Mouse (Mus musculus): ENCODE results near the gene Ccsap.
"Not testable (repeated sequence)": the region's sequence is repeated elsewhere in the genome, so short reads cannot be mapped to it uniquely, and the experiment has no call there.

Ccsap gene

DNA sequence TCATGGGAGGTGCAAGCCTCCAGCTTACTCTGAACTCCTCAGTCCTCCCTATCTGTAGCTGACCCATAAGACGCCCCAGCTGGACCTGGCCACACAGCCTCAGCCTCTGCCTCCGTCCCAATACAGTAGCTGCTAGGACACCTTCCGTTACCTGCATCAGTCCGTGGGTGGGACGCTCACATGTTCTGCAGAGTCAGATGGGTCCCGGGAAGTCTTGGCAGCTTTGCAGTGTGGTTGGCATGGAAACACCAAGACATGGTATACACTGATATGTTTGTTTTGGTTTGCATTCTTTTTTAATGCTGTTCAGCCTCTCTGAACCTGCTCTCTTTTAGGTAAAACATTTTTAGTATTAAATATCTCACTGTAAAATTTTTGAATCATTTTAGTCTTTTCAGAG lies 23.7 kb downstream of the Ccsap start:
- no peak for DNase-seq (ENCODE audit: low spot score in 2 of 2)

DNA sequence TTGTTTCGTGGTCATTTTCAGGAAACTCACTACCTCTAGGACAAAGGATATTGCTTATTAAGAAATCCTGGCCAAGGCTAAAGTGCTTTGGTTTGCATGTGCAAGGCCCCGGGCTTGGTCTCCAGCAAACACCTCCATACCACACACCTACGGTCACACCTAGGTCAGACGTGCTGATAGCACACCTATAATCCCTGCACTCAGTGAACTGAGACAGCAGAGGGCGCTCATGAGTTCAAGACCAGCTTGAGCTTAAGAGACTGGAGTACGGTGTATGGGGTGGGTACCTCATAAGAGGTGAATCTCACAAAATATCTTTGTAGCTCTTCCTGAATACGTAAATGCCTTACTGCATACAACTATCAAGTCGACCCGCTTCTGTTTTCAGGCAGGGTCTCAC lies 24.6 kb downstream of the Ccsap start:
- peak in 1 of 2 experiments; percentile 49 for DNase-seq (ENCODE audit: low spot score in 2 of 2)

DNA sequence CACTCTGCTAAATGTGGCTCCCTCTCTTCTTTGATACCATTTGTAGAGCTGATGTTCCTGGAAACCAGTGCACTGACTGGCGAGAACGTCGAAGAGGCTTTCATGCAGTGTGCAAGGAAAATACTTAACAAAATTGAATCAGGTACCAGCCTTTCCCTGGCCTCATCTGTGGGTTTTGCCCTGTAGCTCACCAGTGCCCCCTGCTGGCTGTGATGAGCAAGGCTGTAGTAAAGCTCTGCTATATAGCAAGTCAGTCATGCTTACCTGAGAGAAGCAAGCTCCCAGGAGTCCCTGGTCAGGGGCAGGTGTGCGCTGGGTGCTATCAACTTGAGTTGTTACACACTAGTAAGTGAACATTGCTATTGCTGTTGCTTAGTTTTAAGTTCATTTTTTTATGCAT lies 27.3 kb downstream of the Ccsap start:
- DNase-seq (ENCODE audit: low spot score in 2 of 2), result no peak

DNA sequence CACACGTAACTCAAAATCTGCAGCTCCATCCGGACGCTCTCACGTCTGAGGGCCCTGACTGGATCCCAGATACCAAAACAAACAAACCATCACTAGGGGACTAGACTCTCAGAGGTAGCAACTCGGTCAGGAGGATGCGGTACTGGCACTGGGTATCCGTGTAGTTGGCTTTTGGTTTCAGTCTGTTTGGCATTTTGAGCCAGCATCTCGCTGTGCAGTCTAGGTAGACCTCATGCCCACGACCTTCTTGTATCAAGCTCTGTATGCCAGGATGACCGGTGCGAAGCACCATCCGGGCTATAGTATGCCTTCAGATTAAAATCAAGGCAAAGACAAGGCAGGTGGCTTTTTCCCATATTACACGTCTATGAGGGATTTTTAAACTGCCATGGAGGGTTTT lies 32.5 kb downstream of the Ccsap start:
- no peak for DNase-seq (ENCODE audit: low spot score in 2 of 2)

DNA sequence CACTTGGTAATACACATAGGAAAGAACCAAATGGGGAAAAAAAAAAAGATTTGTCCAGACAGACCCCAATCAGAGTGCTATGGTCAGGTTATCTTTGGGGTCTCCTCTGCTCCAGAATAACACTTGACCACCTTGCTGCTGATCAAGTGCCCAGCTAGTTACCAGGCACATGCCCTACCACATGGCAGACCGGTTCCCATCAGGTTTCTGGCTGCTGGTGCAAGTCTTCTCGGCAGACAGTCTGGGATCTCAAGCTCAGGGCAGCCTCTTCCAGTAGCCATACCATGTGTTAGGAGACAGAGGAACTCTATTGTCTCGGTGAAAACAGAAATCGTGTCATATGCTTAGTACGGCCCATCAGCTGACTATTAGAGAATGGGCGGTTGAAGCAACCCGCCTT lies 33.3 kb downstream of the Ccsap start:
- no peak for DNase-seq (ENCODE audit: low spot score in 2 of 2)

DNA sequence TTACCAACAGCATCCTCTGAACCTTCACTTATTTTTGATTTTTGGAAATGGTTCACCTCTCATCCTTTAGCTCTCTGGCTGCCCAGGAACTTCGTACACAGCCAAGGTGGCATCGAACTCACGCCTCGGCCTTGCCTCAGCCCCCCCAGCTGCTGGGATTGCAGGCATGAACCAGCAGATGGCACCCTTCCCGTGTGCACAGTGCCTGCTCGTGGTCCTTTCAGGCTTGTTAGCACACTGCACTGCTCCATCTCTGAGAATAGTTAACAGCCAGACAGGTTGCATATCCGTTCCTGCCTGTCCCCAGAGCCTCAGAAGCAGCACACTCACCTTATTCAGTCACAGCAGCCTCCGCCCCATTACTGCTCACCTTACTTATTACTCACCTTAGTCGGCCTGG lies 34.0 kb downstream of the Ccsap start:
- DNase-seq (ENCODE audit: low spot score in 2 of 2), result no peak

DNA sequence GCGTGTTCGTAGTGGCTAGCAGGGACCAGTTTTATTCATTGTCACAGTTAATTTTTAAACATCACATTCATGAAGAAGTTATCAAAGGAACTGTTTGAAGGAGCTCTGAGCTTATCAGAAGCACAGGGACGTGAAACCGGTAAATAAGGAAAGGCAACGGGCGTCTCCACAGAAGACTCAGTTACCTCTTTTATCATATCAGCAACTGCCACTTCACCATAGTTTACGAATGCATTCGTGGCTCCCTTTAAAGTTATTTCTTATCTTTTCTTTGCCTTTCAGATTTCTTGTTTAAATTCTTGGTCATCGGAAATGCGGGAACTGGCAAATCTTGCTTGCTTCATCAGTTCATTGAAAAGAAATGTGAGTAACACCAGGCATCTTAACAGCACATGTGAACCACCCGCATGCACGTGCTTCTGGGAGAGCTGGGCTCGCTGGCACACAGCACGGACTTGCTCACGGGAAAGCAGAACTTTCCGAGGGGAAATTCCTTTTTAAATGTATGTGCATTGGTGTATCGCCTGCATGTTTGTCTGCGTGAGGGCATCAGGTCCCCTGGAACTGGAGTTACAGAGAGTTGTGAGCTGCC lies 36.4 kb downstream of the Ccsap start:
- no peak for DNase-seq (ENCODE audit: low spot score in 2 of 2)

DNA sequence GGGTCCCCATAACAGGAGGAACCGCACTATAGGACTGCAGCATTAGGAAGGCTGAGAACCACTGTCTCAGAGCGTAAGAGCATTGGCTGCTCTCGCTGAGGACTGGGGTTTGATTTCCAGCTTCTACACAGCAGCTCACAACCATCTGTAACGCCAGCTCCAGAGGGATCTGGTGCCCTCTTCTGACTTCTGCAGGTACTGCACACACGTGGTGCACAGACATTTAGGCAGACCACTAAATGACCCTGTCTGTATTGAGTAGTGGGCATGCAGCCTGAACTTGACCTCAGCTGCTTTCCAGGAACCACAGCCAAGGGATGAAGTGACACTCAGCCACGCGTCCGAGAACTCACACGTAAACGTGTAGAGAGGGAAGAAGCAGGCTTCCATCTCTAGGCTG lies 36.9 kb downstream of the Ccsap start:
- no peak for DNase-seq (ENCODE audit: low spot score in 2 of 2)

DNA sequence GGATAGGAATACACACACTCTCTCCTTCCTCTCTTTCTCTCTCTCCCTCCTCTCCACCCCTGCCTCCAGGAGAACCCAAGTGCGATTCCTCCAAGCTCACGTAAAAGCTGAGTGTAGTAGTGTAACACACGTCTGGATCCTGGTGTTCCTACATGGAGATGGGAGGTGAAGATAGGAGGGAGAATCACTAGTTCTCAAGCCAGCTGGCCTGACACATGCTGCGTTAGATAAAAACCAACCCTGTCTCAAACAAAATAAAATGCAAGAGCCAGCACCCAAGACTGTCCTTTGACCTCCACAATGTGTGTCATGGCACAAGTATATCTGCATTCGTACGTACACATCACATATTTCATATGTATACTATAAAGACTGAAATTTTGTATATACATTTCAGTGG lies 39.2 kb downstream of the Ccsap start:
- no peak for DNase-seq (ENCODE audit: low spot score in 2 of 2)

DNA sequence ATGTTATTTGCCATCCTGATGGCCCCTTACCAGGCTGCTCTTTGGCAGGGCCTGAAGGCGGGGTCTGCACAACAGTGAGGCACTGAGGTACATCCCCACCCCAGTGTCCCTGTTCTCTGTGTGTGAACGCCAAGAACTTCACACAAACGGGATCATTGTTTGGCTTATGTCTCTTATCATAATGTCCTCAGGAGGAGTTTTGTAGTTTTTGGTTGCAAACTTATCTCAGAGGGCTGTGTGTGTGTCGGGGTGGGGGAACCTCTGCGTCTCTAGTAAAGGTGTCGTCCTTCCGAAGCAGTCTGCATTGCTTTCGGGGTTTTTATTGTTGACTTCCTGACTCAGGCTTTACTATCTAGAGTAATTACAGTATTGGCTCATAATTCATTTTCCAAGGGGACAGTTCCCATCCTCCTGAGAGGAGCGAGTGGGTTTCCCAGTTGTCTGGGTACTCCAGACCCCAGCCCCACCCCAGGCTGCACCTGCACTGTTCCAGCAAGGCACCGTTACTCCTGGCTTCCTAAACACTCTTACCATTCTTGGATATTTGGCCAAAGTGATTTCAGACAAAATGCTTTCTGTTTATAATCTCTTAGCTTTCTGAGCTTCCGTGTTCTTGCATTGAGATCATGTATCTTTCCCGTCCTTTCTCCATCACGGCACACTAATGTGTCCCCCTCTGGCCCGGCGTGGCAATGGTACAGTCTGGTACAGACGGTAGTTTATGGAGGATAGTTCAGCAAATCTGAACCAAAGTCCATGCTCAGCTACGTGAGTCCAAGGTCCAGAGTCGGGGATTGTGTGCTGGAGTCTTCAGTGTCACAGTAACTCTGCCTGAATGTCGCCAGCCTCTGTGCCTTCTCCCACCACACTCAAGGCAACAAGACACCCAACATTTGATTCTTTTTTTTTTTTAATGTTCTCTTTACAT lies 40.1 kb downstream of the Ccsap start:
- DNase-seq (ENCODE audit: low spot score in 2 of 2), result no peak

DNA sequence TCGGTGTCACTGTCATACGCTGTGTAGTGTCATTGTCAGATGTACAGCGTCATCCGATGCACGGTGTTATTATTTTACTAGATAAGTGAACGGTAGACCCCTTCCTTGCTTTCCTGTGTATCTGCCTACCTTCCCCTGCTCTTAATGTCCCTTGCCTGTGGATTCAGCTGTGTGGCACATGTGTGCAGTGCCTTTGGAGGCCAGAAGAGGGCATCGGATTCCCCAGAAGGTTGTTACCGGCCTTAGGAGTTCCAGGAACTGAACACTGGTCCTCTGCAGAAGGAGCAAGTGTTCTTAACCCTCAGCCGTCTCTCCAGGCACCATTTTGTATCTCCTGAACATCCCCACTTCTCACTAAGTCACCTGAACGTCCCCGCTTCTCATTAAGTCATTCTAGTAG lies 42.3 kb downstream of the Ccsap start:
- no peak for DNase-seq (ENCODE audit: low spot score in 2 of 2)

DNA sequence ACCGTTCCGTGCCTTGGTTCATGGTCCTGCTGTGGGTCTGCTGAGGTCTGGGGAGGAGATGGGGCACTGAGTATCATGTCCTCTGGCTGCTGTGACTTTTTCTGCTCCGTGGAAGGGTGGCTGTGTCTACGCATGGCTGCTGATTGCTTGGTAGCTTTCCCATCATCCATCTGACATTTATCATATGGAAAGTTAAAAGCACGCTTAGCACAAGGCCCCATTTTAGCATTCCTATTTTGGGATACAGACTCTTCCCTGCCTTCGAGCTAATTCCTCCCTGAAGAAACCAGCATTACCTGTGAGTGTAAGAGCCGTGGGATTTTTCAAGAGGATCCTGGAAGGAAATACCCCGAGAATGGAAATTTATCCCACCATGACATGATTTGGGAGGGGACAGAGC lies 43.1 kb downstream of the Ccsap start:
- DNase-seq (ENCODE audit: low spot score in 2 of 2), result no peak

DNA sequence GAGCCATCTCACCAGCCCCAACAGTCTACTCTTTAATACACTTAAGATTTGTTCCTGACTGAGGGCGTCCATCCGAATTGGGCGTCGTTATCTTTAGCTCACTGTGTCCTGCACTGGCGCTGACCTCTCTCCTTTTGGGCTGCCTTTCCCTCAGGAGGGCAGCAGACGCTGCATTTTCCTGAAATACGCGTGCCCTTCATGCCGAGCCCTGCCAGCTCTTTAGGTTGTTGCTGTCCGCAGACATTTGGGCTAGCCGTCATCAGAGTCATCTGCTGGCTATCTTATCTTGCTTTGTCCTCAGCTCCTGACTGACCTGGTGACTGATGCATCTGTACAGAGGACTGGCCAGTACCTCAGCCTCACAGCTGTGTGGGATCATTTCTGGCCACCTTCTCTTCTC lies 44.7 kb downstream of the Ccsap start:
- DNase-seq (ENCODE audit: low spot score in 2 of 2), result no peak

DNA sequence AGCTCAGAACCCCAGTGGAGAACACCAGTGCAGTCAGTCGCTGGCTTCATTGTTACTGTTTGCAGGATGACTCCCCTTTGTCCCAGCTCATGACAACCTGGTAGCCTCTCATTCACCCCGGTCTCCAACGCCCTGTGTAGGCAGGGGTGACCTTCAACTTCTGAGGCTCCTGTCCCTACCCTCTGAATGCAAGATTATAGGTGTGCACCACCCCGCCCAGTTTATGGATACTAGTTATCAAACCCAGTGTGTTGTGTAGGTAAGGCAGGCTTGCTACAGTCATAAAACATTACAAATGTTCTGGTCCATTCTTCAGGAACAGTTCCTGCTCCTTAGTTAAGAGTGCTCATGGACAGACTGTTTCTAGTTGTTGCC lies 46.1 kb downstream of the Ccsap start:
- no peak for DNase-seq (ENCODE audit: low spot score in 2 of 2)

DNA sequence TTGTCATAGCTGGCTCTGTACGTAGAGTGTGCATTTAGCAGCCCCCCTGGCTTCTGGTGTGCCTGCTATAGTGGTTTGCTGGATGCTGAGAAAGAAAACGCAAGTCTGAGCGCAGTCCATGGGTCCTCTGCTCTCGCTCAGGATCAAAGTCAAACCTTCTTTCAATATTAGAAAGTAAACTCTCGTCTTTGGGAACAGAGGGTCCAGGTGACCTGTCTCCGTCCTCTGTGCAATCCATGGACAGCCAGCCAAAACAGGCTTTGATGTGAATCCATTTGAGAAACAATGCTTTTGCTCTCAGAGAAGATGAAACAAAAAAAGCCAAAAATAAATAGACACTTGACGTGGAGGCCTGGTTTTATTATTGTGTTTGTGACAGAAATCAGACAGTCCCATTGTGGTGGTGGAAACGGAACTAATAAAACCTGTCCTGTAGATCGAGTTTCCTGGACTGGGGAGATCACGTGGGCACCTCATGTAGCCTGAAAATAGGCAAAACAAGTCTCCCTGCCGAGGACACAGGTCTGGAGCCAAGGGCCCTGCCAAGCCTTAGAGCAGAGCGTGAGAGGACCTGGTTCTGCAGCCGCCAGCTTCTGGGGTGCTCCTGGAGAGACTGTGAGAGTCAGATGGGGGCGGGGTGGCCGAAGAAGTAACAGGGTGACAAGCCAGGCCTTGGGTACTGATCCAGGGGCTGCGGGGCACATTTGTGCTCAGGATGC lies 46.7 kb downstream of the Ccsap start:
- DNase-seq (ENCODE audit: low spot score in 2 of 2), result no peak

DNA sequence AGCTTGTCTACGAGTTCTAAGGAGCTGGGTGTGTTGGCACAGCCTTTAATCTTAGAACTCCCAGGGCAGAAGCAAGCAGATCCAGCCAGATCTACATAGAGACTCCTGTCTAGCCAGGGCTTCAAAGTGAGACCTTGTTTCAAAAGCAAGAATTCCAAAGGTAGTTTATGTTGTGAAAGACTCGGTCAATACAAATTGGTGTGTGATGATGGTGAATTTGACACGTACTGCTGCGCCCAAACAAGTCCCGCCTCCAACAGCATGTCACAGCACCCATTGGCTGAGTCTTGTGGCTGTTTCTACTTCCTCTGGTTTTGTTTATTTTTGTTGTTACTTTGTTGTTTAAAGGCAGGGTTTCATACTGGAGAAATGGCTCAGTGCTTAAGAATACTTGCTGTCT lies 47.8 kb downstream of the Ccsap start:
- DNase-seq (ENCODE audit: low spot score in 2 of 2), result no peak

DNA sequence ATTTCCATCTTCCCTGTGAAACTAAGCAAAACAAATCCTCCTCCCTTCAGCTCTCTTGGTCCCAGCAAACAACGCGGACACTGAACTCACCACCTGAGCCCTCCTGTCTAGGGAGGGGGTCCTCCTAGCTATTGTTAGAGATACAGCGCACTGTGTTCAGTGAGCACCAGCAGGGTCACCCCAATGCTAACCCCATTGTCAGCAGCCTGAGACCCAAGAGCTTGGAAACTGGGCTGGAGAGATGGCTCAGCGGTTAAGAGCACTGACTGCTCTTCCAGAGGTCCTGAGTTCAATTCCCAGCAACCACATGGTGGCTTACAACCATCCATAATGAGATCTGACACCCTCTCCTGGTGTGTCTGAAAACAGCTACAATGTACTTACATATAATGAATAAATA lies 50.7 kb downstream of the Ccsap start:
- not testable (repeated sequence) for DNase-seq (ENCODE audit: low spot score in 2 of 2)

DNA sequence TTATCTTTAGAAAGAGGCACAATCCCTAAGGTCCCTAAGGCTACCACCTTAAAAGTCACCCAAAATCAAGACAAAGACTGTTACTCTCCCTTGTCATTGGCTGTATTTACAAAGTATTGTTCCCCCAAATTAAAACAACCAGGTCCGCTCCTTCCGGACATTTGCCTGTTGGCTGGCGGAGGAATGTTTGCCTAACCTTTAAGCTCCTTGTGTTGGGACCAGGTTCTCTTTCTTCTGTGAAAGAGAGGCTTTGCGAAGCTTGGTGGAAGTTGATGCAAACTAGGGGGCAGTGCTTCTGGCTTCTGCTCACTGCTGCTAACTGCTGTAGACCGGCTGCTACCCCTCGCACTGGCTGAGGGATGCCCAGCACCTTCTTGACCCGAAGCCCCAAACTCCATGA lies 51.3 kb downstream of the Ccsap start:
- no peak for DNase-seq (ENCODE audit: low spot score in 2 of 2)

DNA sequence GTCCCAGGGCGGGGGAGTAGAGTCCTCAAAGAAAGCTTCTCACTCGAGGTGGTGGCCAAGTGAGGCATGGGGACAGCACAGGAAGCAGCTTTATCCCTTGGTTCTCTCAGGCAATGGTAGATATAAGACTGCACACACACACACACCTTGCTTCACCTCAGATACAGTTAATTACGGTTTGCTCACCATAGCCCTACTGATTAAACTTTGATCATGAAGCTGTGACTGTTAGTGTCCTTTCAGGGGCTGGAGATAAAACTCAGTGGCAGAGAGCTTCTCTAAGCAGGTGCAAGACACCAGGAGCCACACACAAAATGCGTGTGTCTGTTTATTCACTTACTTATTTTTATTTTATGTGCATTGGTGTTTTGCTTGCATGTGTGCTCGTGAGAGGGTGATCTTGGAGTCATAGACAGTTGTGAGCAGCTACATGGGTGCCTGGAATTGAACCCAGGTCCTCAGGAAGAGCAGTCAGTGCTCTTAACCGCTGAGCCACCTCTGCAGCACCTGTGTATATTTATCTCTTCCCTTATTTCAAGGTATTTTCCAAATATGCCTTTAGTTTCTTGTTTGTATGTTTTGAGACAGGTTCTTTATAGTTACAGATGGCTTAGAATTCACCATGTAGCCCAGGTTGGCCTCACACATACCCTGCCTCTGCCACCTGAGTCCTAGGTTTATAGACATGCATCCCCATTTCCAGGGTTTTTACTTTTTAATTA lies 52.0 kb downstream of the Ccsap start:
- no peak for DNase-seq (ENCODE audit: low spot score in 2 of 2)

DNA sequence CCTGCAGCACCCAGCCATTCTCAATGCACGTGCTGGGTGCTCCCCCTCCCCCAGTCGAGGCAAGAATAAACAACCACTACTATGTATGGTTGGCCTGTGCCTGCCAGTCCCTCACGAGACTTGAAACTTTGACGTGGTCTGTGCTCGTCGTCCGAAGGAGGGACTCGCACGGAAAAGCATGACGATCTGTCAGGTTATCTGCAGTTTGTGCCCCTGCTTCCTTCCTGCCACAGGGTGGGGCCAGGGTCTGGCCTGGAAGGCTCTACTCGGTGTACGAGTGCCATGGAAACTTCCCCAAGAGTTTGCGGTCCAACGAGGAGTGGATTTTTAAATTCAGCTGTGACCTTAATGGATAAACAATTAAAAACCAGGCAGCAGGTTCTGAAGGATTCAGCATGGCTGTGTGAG lies 53.0 kb downstream of the Ccsap start:
- DNase-seq (ENCODE audit: low spot score in 2 of 2), result no peak

DNA sequence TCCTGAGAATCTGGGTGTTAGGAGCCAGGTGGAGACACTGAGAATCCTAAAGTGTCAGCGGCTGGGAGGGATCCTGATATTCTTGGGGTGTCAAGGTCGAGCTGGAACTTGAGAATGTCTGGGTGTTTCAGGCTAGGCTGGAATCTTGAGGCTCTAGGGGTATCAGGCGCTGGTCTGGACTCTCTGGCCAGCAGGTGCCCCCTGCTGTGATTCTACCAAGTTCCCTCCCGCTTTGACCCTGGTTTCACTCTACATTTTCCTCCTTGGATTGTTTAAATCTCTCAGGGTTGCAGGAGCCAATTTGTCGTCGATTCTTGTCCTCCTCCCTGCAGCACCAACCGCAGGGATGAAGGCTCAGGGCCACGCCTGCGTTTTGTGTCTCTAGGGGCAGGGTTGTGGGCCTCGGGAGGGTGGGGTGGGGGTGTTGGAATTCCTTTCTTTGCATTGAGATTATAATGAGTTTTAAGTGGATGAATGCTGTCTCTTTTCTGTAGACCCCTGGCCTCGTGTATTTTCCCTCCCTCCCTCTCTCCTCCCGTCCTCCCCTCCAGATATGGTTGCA lies 53.6 kb downstream of the Ccsap start:
- DNase-seq (ENCODE audit: low spot score in 2 of 2), result no peak

Measured in frontal cortex, postnatal 10 days (tissue).